Mouse (Mus musculus) lung, postnatal 0 days (tissue): ENCODE measurements at regions not wholly inside any gene's neighbourhood (a gene's known extent, or its start where the extent isn't known, plus 50 kb on each side); places are given as distances from the start of the nearest gene placed in this dataset.

Experiments
- CTCF ChIP-seq: IDR thresholded peaks from 2 replicates; pipeline ENCODE4 v1.5.1; 2016; ENCODE audit warnings: antibody characterized with exemption, mild to moderate bottlenecking
- EP300 ChIP-seq: IDR thresholded peaks from 2 replicates; pipeline ENCODE4 v1.6.1; 2016; ENCODE audit warnings: antibody characterized with exemption, mild to moderate bottlenecking, control low read depth

GRCm38 (mm10) chr15:5869866-5870265, 429.7 kb upstream of the Dab2 start:
- TF ChIP-seq CTCF = no peak
- no peak for TF ChIP-seq EP300
